Mouse (Mus musculus) MEL (cell line): ENCODE results near the gene Arl13b. TPM values are rescaled to one million over a fixed set of nuclear protein-coding genes. Genes with fewer than 3 reads are reported as not detected.

Experiments
- DNase-seq: peaks from one replicate; pipeline ENCODE4 v3.0.0; 2011; ENCODE audit warnings: low read depth, low spot score
- H3K27ac ChIP-seq: 2 replicates; pipeline ENCODE4 v1.5.1; 2012; ENCODE audit warnings: low read depth, mild to moderate bottlenecking, control low read depth, low read length, moderate library complexity; ENCODE audit not compliant: control insufficient read depth
- H3K27me3 ChIP-seq, 2 experiments: fragments of 150-350 bp in 1 of 2; sonication (generic) in 1 of 2; 2 replicates each; pipeline ENCODE4 v1.6.1; 2012; ENCODE audit warnings: low read length in 2 of 2, mild to moderate bottlenecking in 2 of 2, improper control_type of control experiment in 1 of 2, moderate library complexity in 1 of 2; ENCODE audit not compliant: insufficient read depth in 2 of 2, control insufficient read depth in 1 of 2
- H3K36me3 ChIP-seq, 2 experiments: 2 replicates each; pipeline ENCODE4 v1.6.1; 2012 to 2014; ENCODE audit warnings: low read length in 2 of 2, improper control_type of control experiment in 1 of 2, inconsistent platforms in 1 of 2, mild to moderate bottlenecking in 1 of 2; ENCODE audit not compliant: insufficient read depth in 2 of 2, control insufficient read depth in 1 of 2
- H3K4me1 ChIP-seq, 2 experiments: fragments of 150-350 bp in 1 of 2; sonication (generic) in 1 of 2; 2 replicates each; pipeline ENCODE4 v1.6.1; 2012; ENCODE audit warnings: low read length in 2 of 2, improper control_type of control experiment in 1 of 2, mild to moderate bottlenecking in 1 of 2; ENCODE audit not compliant: insufficient read depth in 2 of 2, control insufficient read depth in 1 of 2
- H3K4me3 ChIP-seq, 2 experiments: fragments of 150-350 bp in 1 of 2; sonication (generic) in 1 of 2; 2 replicates each; pipeline ENCODE4 v1.5.1; 2012; ENCODE audit warnings: low read depth in 2 of 2, low read length in 2 of 2, mild to moderate bottlenecking in 2 of 2, moderate library complexity in 2 of 2, control low read depth in 1 of 2, improper control_type of control experiment in 1 of 2; ENCODE audit not compliant: control insufficient read depth in 1 of 2, insufficient read depth in 1 of 2
- H3K79me2 ChIP-seq: 2 replicates; pipeline ENCODE4 v1.6.1; 2012; ENCODE audit warnings: mild to moderate bottlenecking, low read length, moderate library complexity; ENCODE audit not compliant: control insufficient read depth, poor library complexity, insufficient read depth
- H3K9ac ChIP-seq: 2 replicates; pipeline ENCODE4 v1.6.1; 2012; ENCODE audit warnings: low read depth, mild to moderate bottlenecking, control low read depth, low read length, moderate library complexity; ENCODE audit not compliant: control insufficient read depth, poor library complexity, severe bottlenecking
- H3K9me3 ChIP-seq: fragments of 150-350 bp; sonication (generic); replicated peaks from 2 replicates; pipeline ENCODE4 v1.6.1; 2012; ENCODE audit warnings: mild to moderate bottlenecking, low read length, improper control_type of control experiment, moderate library complexity; ENCODE audit not compliant: insufficient read depth
- CTCF ChIP-seq, 3 experiments: IDR thresholded peaks in 2 of 3; conservative IDR thresholded peaks in 1 of 3; 2 replicates each; pipeline ENCODE4 v1.5.1; 2011 to 2012; ENCODE audit warnings: low read length in 3 of 3, low read depth in 2 of 3, mild to moderate bottlenecking in 2 of 3, improper control_type of control experiment in 1 of 3, inconsistent platforms in 1 of 3, mixed read lengths in 1 of 3, moderate library complexity in 1 of 3; ENCODE audit not compliant: control insufficient read depth in 1 of 3, insufficient read depth in 1 of 3, poor library complexity in 1 of 3, severe bottlenecking in 1 of 3
- ELF1 ChIP-seq: IDR thresholded peaks from 2 replicates; pipeline ENCODE4 v1.6.1; 2014; ENCODE audit warnings: low read depth, mild to moderate bottlenecking, inconsistent platforms, low read length, improper control_type of control experiment, moderate library complexity
- EP300 ChIP-seq, 2 experiments: IDR thresholded peaks; 2 replicates each; pipeline ENCODE4 v1.6.1; 2011; ENCODE audit warnings: improper control_type of control experiment in 2 of 2, low read length in 2 of 2, low read depth in 1 of 2, mild to moderate bottlenecking in 1 of 2
- ETS1 ChIP-seq: IDR thresholded peaks from 2 replicates; pipeline ENCODE4 v1.6.1; 2012; ENCODE audit warnings: low read depth, mild to moderate bottlenecking, inconsistent platforms, low read length, improper control_type of control experiment, moderate library complexity
- GATA1 ChIP-seq: IDR thresholded peaks from 2 replicates; pipeline ENCODE4 v1.6.1; 2011; ENCODE audit warnings: low read depth, low read length, improper control_type of control experiment
- KAT2A ChIP-seq: conservative IDR thresholded peaks from 2 replicates; pipeline ENCODE4 v1.6.1; 2012; ENCODE audit warnings: low read depth, low read length, improper control_type of control experiment, inconsistent platforms
- MYC ChIP-seq: IDR thresholded peaks from 2 replicates; pipeline ENCODE4 v1.6.1; 2011; ENCODE audit warnings: low read depth, mild to moderate bottlenecking, low read length, improper control_type of control experiment, moderate library complexity
- NELFE ChIP-seq: IDR thresholded peaks from 2 replicates; pipeline ENCODE4 v1.6.1; 2011; ENCODE audit warnings: low read depth, low read length, improper control_type of control experiment
- POLR2A ChIP-seq, 2 experiments: IDR thresholded peaks; 2 replicates each; pipeline ENCODE4 v1.6.1; 2011 to 2012; ENCODE audit warnings: low read length in 2 of 2, mild to moderate bottlenecking in 2 of 2, control low read depth in 1 of 2, improper control_type of control experiment in 1 of 2, low read depth in 1 of 2, moderate library complexity in 1 of 2; ENCODE audit not compliant: control insufficient read depth in 1 of 2, insufficient read depth in 1 of 2, poor library complexity in 1 of 2
- RAD21 ChIP-seq: IDR thresholded peaks from 2 replicates; pipeline ENCODE4 v1.6.1; 2011; ENCODE audit warnings: mild to moderate bottlenecking, low read depth, low read length, improper control_type of control experiment
- RCOR1 ChIP-seq: IDR thresholded peaks from 2 replicates; pipeline ENCODE4 v1.6.1; 2012; ENCODE audit warnings: low read depth, mild to moderate bottlenecking, inconsistent platforms, low read length, improper control_type of control experiment
- SMC3 ChIP-seq: IDR thresholded peaks from 2 replicates; pipeline ENCODE4 v1.6.1; 2011; ENCODE audit warnings: low read depth, low read length, improper control_type of control experiment
- TAL1 ChIP-seq: IDR thresholded peaks from 2 replicates; pipeline ENCODE4 v1.6.1; 2012; ENCODE audit warnings: mild to moderate bottlenecking, inconsistent platforms, low read length, moderate library complexity, mixed read lengths
- TCF12 ChIP-seq: IDR thresholded peaks from 2 replicates; pipeline ENCODE4 v1.6.1; 2014; ENCODE audit warnings: low read depth, mild to moderate bottlenecking, inconsistent platforms, low read length, improper control_type of control experiment, moderate library complexity
- USF2 ChIP-seq, 2 experiments: IDR thresholded peaks; 2 replicates each; pipeline ENCODE4 v1.6.1; 2011 to 2012; ENCODE audit warnings: improper control_type of control experiment in 2 of 2, low read length in 2 of 2, borderline replicate concordance in 1 of 2, inconsistent platforms in 1 of 2, low read depth in 1 of 2, mild to moderate bottlenecking in 1 of 2; ENCODE audit not compliant: insufficient read depth in 1 of 2
- ZC3H11A ChIP-seq: IDR thresholded peaks from 2 replicates; pipeline ENCODE4 v1.6.1; 2012; ENCODE audit warnings: low read depth, mild to moderate bottlenecking, inconsistent platforms, low read length, improper control_type of control experiment
- ZKSCAN1 ChIP-seq: IDR thresholded peaks from 2 replicates; pipeline ENCODE4 v1.6.1; 2012; ENCODE audit warnings: low read depth, mild to moderate bottlenecking, inconsistent platforms, low read length, improper control_type of control experiment, moderate library complexity
- polyA plus RNA-seq, 2 experiments: library from polyadenylated mRNA; stranded (reverse) in 1 of 2; unstranded in 1 of 2; fragments of >175 nt in 1 of 2; fragments of >200 nt in 1 of 2; gene quantifications; 2 replicates each; pipeline versions ENCODE4 v1.2.1 to v1.2.4; 2012; ENCODE audit warnings: low replicate concordance in 2 of 2, low read depth in 1 of 2; ENCODE audit not compliant: insufficient read length in 2 of 2, insufficient read depth in 1 of 2, missing spikeins in 1 of 2
- total RNA-seq: library from RNA; depleted of rRNA; stranded (reverse); fragments of 300-350 nt; gene quantifications from 2 replicates; pipeline ENCODE4 v1.2.3, GENCODE M21; 2012

The Arl13b gene
- total and polyA plus RNA-seq, 3 experiments, result 3.2 to 4.3 TPM; not detected in 1

DNA sequence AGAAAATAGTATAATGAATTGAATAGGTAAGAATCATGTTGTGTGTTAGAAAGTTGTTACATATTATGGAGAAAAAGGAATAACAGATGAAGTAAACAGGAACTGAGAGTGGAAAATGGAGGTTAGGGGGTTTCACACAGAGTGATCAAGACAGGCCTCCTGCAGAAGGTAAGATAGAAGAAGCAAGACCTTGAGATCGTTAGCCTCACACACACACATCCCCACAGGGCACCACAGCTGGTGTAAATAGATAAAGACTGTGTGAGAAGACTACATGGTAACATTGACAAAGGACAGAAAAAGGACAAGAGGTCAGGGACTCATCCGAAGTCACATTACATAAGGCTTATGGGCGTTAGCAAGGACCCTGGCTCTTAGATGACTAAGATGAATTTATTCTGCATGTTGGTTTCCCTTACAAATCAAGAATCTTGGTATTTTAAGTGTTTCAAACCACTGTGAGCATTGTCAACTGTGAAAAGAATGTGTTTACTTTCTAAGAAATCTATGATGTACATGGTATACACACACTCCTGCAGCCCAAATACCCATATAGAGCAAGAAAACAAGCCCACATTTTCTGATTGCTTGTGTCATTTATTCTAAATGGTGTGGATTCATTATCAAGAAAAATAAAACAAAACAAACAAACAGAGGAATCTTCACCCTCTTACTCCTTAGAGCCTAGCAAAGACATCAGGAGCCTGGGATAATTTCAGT is 12.7 kb downstream of the Arl13b start:
- Histone ChIP-seq H3K9ac (no peak overlapping the region), H3K36me3 (peaks cover 0 to 3% of the 10 kb centered on the region in 2 experiments; a peak in 2 of 4 replicates), H3K9me3 (no peaks in the 10 kb centered on the region), H3K79me2 (no peaks in the 10 kb centered on the region), H3K27ac (no peak overlapping the region), H3K27me3 (no peaks in the 10 kb centered on the region), H3K4me3 (no peak overlapping the region), H3K4me1 (peaks cover 0 to 3% of the 10 kb centered on the region in 2 experiments; a peak in 2 of 4 replicates)
- DNase-seq, result peak; percentile 66
- TF ChIP-seq ELF1, result no peak
- TF ChIP-seq POLR2A (IDR thresholded peaks at IDR 0.05; ENCODE audit: control insufficient read depth in 1 of 2, insufficient read depth in 1 of 2, low read depth in 1 of 2, low read length in 2 of 2, poor library complexity in 1 of 2), result no peak
- TF ChIP-seq ZKSCAN1, result no peak
- TF ChIP-seq ETS1, result peak; percentile 32; the same call in 1 of the 2 replicates
- no peak for TF ChIP-seq NELFE
- TF ChIP-seq TCF12, result peak; percentile 81
- TF ChIP-seq USF2 (IDR thresholded peaks at IDR 0.05; ENCODE audit: borderline replicate concordance in 1 of 2, insufficient read depth in 1 of 2, low read depth in 1 of 2, low read length in 2 of 2), result no peak
- TF ChIP-seq EP300 (IDR thresholded peaks at IDR 0.05; ENCODE audit: low read depth in 1 of 2, low read length in 2 of 2), result peak; percentile 63 to 77
- TF ChIP-seq ZC3H11A, result no peak
- peak; percentile 66 for TF ChIP-seq GATA1
- TF ChIP-seq RAD21, result no peak
- TF ChIP-seq TAL1, result peak; percentile 85
- no peak for TF ChIP-seq KAT2A
- TF ChIP-seq RCOR1, result no peak

DNA sequence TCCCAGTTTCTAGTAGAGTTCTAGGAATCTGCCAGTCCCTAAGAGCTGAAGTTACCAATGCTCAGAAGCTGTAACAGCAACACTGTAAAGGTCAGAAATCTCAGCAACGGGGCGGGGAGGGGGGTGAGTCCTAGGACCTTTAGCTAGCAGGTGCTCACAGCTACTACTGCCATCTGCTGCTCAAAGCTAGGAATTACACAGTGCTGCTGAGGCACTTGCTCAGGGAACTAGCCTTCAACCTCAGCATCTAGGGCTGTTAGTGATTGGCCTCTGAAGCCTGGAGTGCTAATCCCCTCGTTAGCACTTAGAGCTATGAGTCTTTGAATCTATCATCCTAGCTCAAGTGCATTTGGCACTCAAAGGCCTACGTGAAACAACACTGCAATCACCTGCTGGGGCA is 14.4 kb downstream of the Arl13b start:
- peak; percentile 66 for DNase-seq
- H3K27me3 ChIP-seq, result no peaks in the 10 kb centered on the region
- TF ChIP-seq SMC3, result peak; percentile 49
- peak; percentile 46 for TF ChIP-seq RAD21
- no peak for TF ChIP-seq NELFE
- peak; percentile 65 to 94 (median 67) for TF ChIP-seq CTCF (IDR thresholded peaks at IDR 0.05 in 2 of 3, conservative IDR thresholded peaks at IDR 0.05 in 1 of 3; ENCODE audit: control insufficient read depth in 1 of 3, insufficient read depth in 1 of 3, low read depth in 2 of 3, low read length in 3 of 3, poor library complexity in 1 of 3, severe bottlenecking in 1 of 3)
- TF ChIP-seq MYC, result no peak

More for the DNA sequence above, 14.4 kb downstream of the Arl13b start:
- Histone ChIP-seq H3K27ac (no peak overlapping the region), H3K79me2 (no peaks in the 10 kb centered on the region), H3K9me3 (no peaks in the 10 kb centered on the region), H3K4me3 (no peak overlapping the region), H3K4me1 (peaks cover 0 to 3% of the 10 kb centered on the region in 2 experiments; a peak in 2 of 4 replicates), H3K36me3 (peaks cover 0 to 3% of the 10 kb centered on the region in 2 experiments; a peak in 2 of 4 replicates), H3K9ac (no peak overlapping the region)
